Mouse (Mus musculus) heart, postnatal 10 days (tissue): ENCODE measurements at regions not wholly inside any gene's neighbourhood (a gene's known extent, or its start where the extent isn't known, plus 50 kb on each side); places are given as distances from the start of the nearest gene placed in this dataset.
A peak's percentile ranks its signal among the peaks of the same experiment; 100 is the strongest.

ENCODE experiments used
- DNase-seq, 2 experiments: peaks; one replicate each; pipeline ENCODE4 v3.0.0; 2021
- intact Hi-C: fragments of 180-260 bp; cut with DNase I; formaldehyde crosslinking; loops from one replicate; pipeline ENCODE4 v1.15.1; 2025

DNA sequence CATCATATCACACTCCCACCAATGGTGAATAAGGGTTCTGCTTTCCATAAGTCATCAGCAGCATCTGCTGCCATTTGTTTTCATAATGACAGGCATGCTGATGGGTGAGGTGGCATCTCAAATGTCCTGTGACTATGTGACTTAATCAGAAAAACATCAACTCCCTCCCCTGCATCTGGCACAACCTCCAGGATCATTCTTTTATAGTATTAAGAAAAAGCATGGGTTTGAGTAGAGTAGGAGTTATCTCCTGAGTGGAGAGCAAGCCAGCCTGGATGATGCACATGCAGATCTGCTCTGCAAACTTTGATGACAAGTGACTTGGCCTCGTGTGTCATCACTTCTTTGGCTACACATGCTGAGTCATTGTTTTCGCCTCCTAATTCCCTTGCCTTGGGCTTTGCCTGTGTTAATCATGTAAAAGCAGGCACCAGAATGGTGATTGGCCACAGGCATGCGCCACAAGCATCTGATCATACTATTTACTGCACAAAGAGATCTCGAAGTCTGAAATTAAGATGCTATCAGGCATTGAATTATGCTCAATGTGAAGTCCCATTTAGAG lies 335.9 kb downstream of the Rnf144a start:
- intact Hi-C loops = loop anchor here (10.0 kb wide), 2 partner anchors 146 to 1054 kb away; no protein-coding TSS in a partner anchor
- no peak for DNase-seq

DNA sequence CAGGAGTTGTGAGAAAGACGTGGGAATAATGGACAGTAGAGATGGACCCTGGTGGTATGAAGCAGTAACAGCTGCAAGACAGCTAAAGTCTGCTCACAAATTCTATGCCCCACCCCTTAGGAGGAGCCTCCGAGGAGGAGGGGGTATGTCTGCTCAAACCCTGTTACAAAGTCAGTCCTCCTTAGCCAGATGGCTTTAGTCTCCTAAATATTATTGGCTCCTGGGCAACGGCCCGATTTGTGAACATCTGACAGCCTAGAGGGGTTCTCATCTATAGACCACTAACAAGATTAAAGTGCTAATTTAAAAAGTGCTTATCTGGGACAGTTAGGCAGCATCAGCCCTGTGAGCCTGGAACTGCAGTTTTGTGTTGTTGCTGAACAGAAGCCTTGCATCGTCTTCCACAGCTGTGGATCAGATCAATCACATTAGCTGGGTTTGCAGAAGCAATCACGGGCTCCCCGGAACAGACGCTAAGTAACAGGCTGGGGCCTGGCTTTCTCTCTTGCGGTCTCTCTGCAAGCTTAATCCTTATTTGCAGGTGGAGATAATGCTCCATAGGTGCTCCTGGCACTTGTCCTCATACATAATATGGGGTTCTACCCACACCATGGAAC lies 339.3 kb downstream of the Rnf144a start:
- intact Hi-C loops = loop anchor here (10.0 kb wide), 2 partner anchors 149 to 1051 kb away; no protein-coding TSS in a partner anchor
- DNase-seq = no peak

DNA sequence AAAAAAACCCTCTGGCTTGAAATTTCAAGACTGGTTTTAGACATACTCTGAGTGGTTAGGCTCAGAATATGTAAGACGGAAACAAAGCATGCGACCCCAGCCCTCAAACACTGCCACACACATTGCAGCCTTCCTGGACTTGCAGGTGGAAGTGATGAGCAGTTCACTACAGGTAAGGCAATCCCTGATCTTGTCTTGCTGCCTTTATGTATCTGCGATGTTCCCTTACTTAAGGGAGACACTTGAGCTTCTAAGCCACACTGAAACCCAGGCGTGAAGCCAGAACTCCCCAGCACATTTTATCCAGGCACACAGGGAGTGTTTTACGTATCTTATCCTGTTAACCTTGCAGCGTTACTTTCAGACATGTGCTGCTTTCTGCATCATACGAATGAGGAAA lies 342.9 kb downstream of the Rnf144a start:
- intact Hi-C loops = loop anchor here (10.0 kb wide), 2 partner anchors 153 to 1047 kb away; no protein-coding TSS in a partner anchor
- no peak for DNase-seq

DNA sequence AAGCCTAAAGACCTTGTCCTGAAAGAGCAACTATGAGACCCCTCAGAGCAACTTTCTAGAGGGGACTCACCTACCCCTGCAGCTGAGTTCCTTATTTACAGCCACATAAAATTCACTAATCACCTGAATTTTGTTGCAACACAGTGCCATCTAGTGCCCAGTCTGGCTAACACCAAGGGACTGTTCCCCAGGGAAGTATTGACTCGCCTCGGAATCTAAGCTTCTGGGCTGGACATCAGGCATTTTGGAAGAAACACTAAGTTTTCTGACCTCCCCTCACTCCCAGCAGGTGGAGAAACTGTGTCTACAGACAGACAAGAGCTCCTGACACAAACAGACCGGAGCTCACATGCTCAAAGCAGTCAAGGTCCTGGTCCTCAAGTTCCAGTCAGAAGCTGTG lies 343.4 kb downstream of the Rnf144a start:
- intact Hi-C loops = loop anchor here (1.0 to 10.0 kb wide), 4 partner anchors 153 to 1047 kb away; no protein-coding TSS in a partner anchor
- DNase-seq = peak; percentile 77 to 87

DNA sequence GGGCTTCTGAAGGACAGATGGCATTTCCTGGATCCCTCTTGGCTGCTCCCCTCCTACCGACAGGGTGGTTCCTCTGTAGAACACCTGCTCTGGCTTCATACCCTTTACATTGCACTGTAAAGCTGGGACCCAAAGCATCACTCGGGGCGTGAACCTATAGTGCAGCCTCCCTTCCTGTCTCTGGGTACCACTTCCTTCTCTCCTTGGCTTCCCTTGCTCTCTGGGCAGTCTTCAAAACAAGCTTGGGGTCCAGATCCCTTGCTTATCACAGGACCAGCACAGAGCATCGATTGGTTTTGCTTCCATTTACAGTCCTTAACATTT lies 346.4 kb downstream of the Rnf144a start:
- intact Hi-C loops = no loop called here
- no peak for DNase-seq

DNA sequence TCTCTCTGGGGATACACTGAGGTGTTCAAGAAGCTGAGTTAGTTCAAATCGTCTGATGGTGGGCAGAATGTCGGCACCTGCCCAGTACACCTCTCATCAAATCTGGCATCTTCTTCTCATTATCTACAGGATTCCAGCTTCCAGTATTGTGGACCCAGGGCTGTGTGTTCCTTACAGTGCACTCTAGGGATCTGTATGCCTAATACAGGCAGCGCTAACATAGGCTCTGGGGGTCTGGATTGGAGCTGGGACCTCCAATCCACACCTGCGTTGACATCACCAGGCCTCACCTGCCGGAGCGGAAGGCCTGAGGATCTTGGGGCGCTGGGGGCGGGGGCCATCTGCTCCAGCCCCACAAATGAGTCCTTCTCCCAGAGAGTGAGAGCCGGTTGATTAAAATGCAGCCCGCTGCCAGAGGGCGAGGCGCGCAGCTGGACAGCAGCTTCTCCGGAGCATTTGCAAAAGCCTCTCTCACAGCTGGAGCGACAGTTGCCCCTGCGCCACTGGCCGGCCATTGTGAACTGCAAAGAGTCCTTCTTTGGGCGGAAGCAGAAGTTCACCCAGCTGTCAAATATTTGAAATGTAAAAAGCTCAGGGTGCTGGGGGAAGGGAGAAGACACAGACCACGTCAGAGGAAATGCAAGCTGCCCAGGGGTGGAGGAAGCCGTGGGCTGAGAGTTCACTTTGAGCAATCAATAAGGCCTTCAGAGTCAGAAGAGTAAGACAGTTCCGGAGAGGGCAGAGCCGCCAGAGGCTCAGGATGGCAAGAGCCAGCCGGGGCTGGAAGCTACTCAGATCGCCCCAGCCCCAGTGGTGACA lies 347.0 kb downstream of the Rnf144a start:
- intact Hi-C loops = no loop called here
- DNase-seq = peak; percentile 42 to 54

DNA sequence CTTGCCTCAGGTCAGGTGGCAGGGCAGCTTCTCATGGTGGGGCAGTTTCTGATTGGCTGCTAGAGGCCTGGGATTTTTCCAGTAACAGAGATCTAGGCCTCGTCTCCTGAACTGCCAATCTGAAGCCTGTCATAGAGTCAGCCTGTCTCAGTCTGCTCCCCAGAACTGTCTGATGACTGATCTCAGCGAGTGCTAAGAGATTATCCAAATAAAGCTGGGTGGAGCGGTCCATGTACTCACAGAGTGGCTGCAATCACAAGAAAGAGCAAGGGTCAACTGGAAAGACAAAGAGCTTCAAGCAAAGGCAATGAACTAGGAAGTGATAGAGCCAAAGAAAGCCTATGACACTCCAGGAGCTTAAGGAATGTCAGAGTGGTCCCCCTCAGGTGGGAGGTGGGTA lies 354.7 kb downstream of the Rnf144a start:
- intact Hi-C loops = no loop called here
- DNase-seq = no peak

DNA sequence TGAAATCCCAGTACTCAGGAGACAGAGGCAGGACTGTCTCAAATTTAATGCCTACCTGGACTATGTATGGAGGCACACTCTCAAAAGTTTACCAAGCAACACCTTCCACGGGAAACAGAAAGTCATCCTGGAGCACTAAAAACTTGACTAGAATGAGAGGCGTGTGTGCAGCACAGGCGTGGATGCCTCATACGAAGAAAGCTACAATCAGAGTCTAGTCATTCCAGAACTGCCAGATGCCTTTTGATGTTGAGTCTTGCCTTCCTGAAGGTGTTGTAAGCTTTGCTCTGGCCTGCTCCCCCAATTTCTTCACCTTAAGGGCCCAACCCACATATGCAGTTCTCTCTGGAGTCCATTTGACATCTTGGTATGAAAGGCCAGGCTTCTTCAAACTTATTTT lies 356.0 kb downstream of the Rnf144a start:
- intact Hi-C loops = no loop called here
- DNase-seq = no peak

DNA sequence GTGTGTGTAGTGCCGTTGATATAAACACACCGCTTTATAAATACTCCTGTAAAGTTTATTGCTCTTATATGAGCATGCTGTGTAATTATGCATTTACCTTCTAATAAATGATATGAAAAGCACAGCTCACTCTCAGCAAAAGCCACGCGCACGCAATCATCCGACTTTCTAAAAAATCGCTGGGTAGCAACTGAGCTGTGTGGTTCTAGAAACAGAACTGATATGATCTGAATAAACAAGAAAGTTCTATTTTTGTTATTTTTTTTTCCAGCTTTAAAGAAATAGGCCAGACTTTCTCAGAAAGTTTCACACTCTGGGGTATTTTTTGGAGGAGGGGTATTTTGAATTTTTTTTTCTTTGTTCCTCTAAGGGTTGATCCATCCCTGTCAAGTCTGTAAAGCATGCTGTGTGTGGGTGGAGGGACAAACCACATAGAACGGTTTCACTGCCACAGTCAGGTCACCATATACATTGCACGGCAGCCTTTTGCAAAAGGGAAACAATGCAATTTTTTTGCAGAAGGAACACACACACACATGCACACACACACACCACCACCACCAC lies 357.5 kb downstream of the Rnf144a start:
- no peak for DNase-seq
- intact Hi-C loops = no loop called here

DNA sequence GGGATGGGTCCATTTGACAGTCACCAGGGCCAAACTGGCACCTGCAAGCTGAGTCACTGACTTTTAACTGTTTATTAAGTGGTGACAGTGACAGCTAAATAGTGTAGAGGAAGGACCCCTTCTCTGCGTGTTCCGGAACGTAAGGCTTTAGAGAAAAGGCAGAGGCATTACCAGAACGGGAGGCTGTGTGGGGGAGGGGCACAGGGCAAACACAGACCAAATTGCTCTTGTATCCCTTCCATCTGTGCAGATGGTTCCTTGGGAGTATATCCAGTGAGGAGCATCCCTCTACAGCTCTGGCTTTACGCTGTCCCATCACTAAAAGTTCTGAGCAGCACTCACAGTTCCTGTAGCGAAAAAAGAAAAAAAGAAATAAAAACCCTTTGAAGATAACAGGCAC lies 368.1 kb downstream of the Rnf144a start:
- DNase-seq = no peak
- intact Hi-C loops = no loop called here

DNA sequence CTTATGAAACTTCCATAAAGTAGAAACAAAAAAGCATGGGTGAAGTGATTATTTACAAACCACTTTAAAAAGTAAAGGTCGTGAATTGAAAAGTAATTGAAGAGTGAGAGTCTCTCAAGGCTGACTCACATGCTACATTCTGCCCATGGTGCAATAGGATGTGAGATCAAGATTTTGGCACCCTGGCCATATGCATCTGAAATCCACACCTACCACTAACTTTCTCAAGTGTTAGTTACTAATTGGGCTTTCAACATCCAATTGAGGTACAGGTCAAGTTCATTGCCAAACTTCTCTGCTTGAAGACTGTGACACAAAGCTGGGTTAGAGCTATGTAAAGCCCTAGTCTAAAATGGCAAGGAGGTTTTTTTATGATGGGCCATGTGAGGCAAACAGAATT lies 369.7 kb downstream of the Rnf144a start:
- intact Hi-C loops = no loop called here
- no peak for DNase-seq

DNA sequence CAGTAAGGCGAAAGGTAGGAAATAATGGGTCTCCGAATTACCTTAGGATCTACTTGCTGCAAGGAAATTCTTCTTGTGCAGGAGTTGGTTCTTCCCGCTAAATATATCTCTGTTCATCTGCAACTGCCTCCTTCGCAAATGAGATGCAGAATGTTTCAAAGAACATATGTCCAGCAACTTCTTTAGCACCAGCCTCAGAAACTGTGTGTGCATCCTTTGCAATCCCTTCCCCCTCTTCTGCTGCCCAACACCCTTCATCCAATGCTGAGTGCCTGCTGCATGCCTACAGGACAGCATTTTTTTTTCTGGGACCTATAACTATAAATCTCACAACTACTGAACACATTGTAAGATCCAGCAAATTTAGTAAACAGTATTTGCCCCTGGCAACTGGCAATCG lies 402.1 kb downstream of the Rnf144a start:
- DNase-seq = no peak
- intact Hi-C loops = no loop called here

DNA sequence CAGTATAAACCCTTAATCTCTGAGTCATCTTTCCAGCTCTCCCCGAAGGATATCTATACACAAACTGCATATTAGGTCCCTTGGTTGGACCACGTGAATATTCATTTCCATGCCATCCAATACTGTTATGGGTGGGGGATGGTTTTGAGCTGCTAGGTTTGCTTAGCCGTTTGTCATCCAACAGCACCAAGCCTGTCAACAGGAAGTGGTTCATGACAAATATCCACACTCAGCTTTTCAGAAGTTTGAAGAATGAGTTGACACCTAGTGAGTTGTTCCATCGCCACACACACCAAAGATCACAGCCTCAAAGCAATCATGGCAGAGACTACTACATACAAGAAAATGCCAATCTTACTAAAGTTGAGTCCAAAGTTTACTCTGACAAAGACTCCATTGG lies 421.0 kb downstream of the Rnf144a start:
- DNase-seq = no peak
- intact Hi-C loops = no loop called here

DNA sequence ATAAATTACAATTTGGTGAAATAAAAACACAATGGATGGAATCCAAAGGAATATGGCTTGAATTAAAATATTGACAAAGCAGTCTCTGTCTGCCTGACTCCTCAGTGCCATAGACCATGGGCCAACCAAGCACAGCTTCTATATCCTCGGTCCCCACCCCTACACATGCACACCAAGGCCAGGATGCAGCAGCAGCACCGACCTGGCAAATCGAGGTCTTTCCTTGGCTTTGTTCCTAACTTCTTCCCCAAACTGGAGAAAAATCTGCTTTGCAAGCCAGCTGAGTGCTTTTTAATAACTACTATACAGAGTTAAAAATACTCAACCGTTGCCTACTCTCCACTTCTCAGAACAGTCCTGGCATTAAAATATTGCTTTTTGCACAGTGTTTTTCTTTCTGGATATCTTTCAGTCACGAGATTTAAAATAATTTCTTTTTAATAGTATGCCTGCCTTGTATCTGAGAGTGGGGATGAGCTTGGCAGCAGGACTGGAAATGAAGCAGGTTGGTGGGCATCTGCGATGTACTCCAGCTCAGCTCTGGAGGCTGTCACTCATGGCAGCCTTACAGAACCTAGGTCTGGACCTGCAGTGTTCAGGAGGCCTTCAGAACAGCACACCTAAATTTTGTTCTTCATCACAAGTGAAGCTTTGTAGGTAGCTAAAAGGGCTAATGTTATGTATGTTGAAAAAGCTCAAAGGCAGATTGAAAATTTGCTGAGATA lies 423.1 kb downstream of the Rnf144a start:
- DNase-seq = no peak
- intact Hi-C loops = no loop called here

DNA sequence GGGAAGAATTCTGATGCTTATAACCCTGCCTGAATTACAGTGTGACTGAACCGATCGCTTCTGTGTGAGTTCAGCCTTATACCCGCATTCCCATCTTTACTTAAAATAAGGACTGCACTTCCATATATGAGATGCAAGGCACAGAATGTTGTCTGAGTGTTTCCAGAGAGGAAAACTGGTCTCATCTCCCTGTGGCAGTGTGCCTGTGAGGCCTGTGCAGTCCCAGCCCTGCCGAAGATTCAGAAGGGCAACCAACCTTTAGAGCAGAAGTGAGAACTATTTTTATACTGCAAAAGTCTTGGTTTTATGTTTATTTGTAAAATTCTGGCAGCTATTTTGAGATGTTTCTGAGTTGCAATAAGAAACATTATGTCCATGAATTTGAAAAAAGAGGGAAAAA lies 432.5 kb downstream of the Rnf144a start:
- DNase-seq = no peak

DNA sequence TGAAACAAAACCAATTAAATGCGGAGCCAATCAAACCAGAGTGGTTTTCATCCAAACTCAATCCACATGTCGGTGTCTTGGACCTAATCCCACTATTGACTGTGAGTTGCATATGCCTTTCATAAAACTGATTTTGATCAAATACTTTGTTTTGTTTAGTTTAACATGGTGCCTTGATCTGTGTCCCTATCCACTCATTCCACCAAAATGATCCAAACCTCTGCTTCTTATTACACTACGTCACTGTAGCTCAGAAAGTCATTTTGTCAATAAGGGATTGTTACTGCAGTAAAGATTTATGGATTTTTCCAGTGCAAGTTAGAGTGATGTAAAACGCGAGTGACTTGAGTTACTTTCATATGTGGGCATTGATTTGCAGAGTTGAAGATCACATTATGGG lies 436.7 kb downstream of the Rnf144a start:
- intact Hi-C loops = no loop called here
- DNase-seq = no peak

More for the DNA sequence above, 432.5 kb downstream of the Rnf144a start:
- intact Hi-C loops = no loop called here

DNA sequence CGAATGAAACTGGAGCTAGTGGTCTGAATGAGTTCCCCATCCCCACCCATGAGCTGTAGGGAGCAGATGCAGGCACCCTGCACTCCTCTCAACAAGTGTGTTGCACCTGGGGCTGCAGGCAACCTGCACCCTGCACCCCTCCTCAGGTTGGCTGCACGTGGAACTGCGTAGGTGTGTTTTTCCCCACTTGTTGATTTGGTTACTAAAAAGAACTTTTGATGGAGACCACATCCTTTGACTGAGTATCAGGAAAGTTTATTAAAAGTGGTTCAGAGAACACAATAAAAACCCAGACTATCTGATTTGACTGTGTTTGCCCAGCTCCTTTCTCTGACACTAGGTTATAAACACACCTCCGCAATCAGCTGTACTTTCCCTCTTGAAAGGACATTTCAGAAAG lies 456.5 kb downstream of the Rnf144a start:
- intact Hi-C loops = no loop called here
- no peak for DNase-seq

DNA sequence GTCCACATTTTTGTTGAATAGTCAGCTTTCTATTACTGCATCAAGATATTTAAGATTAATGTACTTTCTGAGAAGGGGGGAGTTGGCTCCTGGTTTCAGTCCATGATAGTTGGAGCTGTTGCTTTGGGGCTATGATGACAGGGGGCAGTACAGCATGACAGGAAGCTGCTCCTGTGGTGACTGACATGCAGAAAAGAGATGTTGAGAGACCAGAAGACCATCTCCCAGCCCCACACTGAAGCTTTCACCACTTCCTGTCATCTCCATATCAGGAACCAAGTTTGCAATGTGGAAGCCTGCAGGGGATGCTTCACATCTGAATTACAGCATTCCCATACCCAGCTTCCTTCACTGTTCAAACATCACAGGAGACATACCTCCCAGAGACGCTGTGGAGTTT lies 457.5 kb downstream of the Rnf144a start:
- DNase-seq = no peak
- intact Hi-C loops = no loop called here

DNA sequence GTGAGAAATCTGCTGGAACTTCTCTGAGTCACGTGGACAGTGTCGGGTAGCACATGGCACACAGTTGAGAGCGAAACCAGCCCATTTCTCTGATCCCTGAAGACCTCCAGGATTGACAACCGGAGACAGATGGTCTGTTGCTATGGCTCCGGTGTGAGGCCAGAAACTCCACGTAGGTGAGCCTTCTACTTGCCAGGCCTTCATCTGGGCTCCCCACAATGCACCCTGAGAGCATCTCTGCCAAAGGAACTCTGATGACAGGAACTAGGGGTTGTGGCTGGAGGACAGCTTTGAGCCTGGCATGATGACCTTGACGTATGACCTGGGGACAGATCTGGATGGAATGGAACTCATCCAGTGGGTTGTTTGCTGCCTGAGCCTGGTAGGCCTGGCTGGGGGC lies 467.9 kb downstream of the Rnf144a start:
- intact Hi-C loops = no loop called here
- no peak for DNase-seq

DNA sequence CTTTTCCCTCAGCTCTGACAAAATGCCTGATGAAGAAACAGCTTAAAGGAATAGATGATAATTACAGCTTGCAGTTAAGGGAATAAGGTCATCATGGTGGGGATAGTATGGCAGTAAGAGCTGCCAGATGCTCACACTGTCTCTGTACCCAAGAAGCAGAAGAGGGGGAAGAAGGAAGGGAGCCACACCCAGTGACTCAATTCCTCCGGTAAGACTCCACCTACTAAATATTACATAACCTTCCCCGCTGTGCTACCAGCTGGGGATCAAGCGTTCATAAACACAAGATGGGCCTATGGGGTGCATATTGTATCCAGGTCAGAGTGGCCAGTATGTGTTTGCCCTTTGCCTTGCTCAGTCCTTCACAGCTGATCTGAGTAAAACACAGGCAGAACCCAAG lies 468.9 kb downstream of the Rnf144a start:
- DNase-seq = no peak
- intact Hi-C loops = no loop called here

DNA sequence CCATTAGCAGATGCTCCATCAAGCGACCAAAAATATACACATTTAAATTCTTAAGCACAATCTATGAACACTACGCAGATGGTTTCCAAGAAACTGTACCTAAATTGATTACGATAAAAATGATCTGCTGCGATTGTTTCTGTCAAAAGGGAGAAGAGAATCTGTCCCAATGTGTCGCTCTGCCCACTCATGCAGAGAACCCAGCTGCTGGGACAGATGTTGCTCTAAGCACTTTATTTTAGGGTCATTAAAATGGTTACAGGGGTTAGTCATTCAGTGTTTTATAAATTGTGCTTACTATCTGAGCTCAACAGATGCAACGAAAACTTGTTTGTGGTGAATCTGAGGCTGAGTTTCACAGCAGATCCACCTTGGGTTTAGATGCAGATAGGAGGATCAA lies 476.2 kb downstream of the Rnf144a start:
- DNase-seq = no peak
- intact Hi-C loops = no loop called here
